Mouse (Mus musculus) limb, embryonic 15.5 days (tissue): Measurements from ENCODE around the gene Rpl29. TPM values are rescaled to one million over a fixed set of nuclear protein-coding genes. Genes with fewer than 3 reads are reported as not detected.

Experiments
- ATAC-seq: fragments of 200-750 bp; cut with Nextera tagmentation; 2 replicates; pipeline ENCODE4 v1.8.0; 2017; ENCODE audit warnings: low read depth, moderate TSS enrichment; ENCODE audit not compliant: insufficient number of reproducible peaks, low FRiP score, low TSS enrichment
- H3K27ac ChIP-seq: fragments of 300-500 bp; sonication (generic); 2 replicates; pipeline ENCODE4 v1.5.1; 2015; ENCODE audit warnings: moderate library complexity, mild to moderate bottlenecking, inconsistent platforms
- H3K27me3 ChIP-seq: fragments of 300-500 bp; sonication (generic); 2 replicates; pipeline ENCODE4 v1.6.1; 2015; ENCODE audit warnings: inconsistent platforms
- H3K36me3 ChIP-seq: fragments of 300-500 bp; sonication (generic); 2 replicates; pipeline ENCODE4 v1.6.1; 2015; ENCODE audit warnings: inconsistent platforms
- H3K4me1 ChIP-seq: fragments of 300-500 bp; sonication (generic); 2 replicates; pipeline ENCODE4 v1.6.1; 2015; ENCODE audit warnings: inconsistent platforms
- H3K4me2 ChIP-seq: fragments of 300-500 bp; sonication (generic); 2 replicates; pipeline ENCODE4 v1.6.1; 2015; ENCODE audit warnings: mild to moderate bottlenecking, inconsistent platforms
- H3K4me3 ChIP-seq: fragments of 300-500 bp; sonication (generic); 2 replicates; pipeline ENCODE4 v1.5.1; 2015; ENCODE audit warnings: mild to moderate bottlenecking, inconsistent platforms
- H3K9ac ChIP-seq: fragments of 300-500 bp; sonication (generic); 2 replicates; pipeline ENCODE4 v1.6.1; 2015; ENCODE audit warnings: inconsistent platforms
- H3K9me3 ChIP-seq: fragments of 300-500 bp; sonication (generic); 2 replicates; pipeline ENCODE4 v1.6.1; 2016; ENCODE audit warnings: inconsistent platforms
- WGBS: fragments of 180-500 bp; shearing (Covaris S2); methylation state at CpG from one replicate; pipeline ENCODE4 v1.1.7; 2015; 5-methylcytosine and 5-hydroxymethylcytosine counted together
- polyA plus RNA-seq: library from polyadenylated mRNA; unstranded; fragments of >200 nt; fragmentation: Nextera tagmentation; extraction: Ambion mirVana; gene quantifications from 2 replicates; pipeline ENCODE4 v1.2.1, GENCODE M21; 2015

Rpl29 gene
- polyA plus RNA-seq, 1 experiment from 2014 or later: 956 TPM

DNA sequence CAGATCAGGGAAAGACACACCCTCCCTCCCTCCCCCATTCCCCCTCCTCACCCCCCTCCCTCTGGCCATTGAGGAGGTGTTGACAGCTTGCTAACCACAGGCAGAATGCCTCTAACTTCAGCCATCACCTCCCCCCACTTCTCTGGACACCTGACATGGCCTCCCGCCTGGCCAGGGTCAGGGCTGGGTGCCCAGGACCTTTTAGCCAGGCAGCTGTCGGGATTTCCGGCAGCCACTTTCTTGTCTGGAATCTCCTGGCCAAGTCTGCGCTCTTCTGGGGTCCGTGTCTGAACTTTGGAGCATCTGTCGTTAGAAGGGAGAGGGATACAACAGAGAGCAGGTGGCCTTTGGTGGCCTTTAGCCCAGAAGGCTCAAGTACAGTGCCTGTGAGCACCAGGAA, 24.0 kb upstream of the Rpl29 start:
- no peak overlapping the region for H3K4me3 ChIP-seq
- 27% methylated on average over 6 of the region's 6 CpGs for WGBS
- peaks cover 20% of the 10 kb centered on the region for H3K4me1 ChIP-seq
- H3K9ac ChIP-seq: no peak overlapping the region
- ATAC-seq: no peak
- H3K27ac ChIP-seq: no peak overlapping the region
- no peaks in the 10 kb centered on the region for H3K27me3 ChIP-seq
- no peaks in the 10 kb centered on the region for H3K36me3 ChIP-seq
- no peaks in the 10 kb centered on the region for H3K9me3 ChIP-seq
- H3K4me2 ChIP-seq: no peak overlapping the region

DNA sequence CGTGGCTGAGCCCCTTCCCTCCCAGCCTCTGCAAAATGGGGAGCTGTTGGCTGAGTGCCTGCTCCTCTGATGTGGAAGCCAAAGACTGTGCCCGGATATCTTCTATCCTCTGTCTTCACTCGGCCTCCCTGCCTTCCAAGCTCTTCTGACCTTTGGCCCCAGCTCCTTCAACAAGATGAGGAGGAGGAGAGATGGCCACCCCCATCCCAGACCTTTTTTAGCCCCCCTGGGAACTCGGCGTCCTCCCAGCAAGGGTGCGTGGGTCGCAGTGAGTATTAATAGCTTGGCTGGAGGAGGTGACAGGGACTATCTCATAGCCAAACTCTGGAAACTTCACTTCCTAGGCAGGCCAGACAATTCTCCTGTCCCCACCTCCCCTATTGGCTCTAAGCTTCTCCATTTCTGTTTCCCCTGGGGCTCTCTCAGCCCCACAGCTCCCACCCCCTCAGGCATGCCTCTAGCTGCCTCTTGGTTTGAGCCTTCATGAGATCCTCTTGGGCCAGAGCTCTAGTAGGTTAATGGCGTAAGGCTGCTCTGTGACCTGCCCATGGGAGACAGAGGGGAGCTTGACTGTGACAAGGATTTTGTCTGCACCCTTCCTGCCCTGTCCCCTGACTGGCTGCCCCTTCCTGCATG, 22.7 kb upstream of the Rpl29 start:
- no peaks in the 10 kb centered on the region for H3K36me3 ChIP-seq
- H3K9ac ChIP-seq: no peak overlapping the region
- no peaks in the 10 kb centered on the region for H3K9me3 ChIP-seq
- peaks cover 26% of the 10 kb centered on the region for H3K4me1 ChIP-seq
- ATAC-seq: no peak
- H3K4me2 ChIP-seq: no peak overlapping the region
- no peak overlapping the region for H3K4me3 ChIP-seq
- no peaks in the 10 kb centered on the region for H3K27me3 ChIP-seq
- WGBS: 48% methylated on average over 8 of the region's 8 CpGs
- no peak overlapping the region for H3K27ac ChIP-seq

DNA sequence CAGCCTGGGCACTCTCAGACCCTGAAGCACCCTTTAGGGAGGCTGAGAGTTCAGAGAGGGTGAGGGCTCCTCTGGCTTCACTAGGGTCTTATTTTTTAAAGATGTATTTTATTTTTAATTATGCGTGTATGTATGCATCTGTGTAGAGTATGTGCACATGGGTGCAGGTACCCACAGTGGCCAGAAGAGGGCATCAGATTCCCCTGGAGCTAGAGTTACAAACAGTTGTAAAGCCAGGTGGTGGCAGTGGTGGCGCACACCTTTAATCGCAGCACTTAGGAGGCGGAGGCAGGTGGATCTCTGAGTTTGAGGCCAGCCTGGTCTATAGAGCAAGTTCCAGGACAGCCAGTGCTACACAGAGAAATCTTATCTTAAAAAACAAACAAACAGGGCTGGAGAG, 20.2 kb upstream of the Rpl29 start:
- no peaks in the 10 kb centered on the region for H3K36me3 ChIP-seq
- no peaks in the 10 kb centered on the region for H3K27me3 ChIP-seq
- H3K4me2 ChIP-seq: no peak overlapping the region
- no peak overlapping the region for H3K4me3 ChIP-seq
- no peak for ATAC-seq
- no peaks in the 10 kb centered on the region for H3K9me3 ChIP-seq
- no peak overlapping the region for H3K9ac ChIP-seq
- WGBS: 95% methylated on average over 4 of the region's 4 CpGs
- H3K4me1 ChIP-seq: peaks cover 21% of the 10 kb centered on the region
- H3K27ac ChIP-seq: no peak overlapping the region

DNA sequence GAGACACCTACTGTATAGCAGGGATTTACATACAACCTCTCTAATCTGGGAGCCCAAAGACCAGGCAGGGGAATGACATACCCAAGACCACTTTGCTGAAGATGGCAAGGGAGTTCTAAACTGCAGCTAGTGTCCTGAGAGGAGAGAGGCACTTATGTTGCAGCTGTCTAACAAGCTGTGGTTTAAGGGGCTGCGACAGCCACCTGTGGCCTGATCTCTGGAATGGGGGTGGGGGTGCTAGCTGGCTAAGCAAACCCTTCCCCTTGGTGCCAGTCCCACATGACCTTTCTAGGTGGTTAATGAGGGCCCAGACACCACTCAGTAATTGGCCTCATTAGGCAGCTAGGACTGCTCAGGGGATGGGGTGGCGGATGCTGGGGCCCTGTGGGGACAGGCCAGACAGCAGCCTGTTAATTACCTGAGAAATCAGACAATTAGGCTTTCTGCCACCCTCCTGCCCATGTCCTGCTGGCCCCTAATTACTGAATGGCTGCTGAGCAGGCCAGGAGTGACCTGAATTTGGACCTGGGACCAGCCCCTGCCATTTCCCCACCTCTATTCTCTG, 19.1 kb upstream of the Rpl29 start:
- Histone ChIP-seq H3K9ac (no peak overlapping the region), H3K27me3 (no peaks in the 10 kb centered on the region), H3K27ac (no peak overlapping the region), H3K4me3 (no peak overlapping the region), H3K36me3 (no peaks in the 10 kb centered on the region), H3K9me3 (no peaks in the 10 kb centered on the region), H3K4me2 (no peak overlapping the region), H3K4me1 (peaks cover 19% of the 10 kb centered on the region)
- 48% methylated on average over 2 of the region's 2 CpGs for WGBS
- ATAC-seq: no peak

DNA sequence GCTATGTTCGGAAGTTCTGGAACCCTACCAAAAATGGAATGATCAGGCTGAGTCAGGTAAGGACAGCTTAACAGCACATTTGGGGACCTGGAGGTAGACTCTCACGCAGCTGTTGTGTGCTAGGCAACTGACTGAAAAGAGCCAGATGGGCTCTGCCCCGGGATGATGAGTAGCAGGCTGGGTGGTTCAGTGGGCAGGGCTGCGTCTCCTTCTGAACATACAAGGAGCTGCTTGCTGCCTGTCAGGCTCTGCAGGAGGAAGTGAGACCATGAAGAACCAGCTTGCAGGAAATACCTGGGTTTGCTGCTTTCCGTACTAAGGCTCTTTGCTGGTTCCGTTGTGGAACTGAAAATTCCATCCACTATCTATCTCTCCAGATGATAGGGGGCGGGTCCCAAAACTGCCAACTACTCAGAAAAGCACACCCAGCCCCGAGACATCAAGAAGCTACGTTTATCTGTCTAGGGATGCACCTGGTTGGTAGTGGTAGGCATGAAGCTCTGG, 18.1 kb upstream of the Rpl29 start:
- H3K27ac ChIP-seq: no peak overlapping the region
- 56% methylated on average over 9 of the region's 9 CpGs for WGBS

DNA sequence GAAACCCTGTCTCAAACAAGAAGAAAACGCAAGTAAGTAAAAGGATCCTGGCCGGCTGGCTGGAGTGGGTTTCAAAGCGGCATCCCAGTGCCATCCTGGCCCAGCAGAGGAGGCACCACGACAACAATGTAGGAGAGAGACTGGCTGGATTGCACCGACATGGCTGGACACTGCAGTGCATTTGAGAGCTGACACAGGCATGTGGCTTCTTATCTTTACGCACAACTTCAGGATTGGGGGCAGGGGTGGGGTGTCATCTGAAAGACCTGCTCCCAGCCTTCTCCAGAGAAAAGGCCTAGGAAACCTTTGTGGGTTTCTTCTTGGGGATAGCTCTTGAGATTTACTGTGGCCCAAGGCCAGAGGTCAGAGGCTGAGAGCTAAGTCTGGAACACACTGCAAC, 17.5 kb upstream of the Rpl29 start:
- Histone ChIP-seq H3K36me3 (no peaks in the 10 kb centered on the region), H3K4me3 (no peak overlapping the region), H3K4me2 (no peak overlapping the region), H3K27ac (no peak overlapping the region), H3K27me3 (no peaks in the 10 kb centered on the region), H3K9me3 (no peaks in the 10 kb centered on the region), H3K4me1 (peaks cover 7% of the 10 kb centered on the region; the same call in 1 of the 2 replicates), H3K9ac (no peak overlapping the region)
- 69% methylated on average over 6 of the region's 6 CpGs for WGBS
- ATAC-seq: no peak

More for the DNA sequence above, 18.1 kb upstream of the Rpl29 start:
- ATAC-seq: no peak
- H3K4me3 ChIP-seq: no peak overlapping the region
- peaks cover 13% of the 10 kb centered on the region for H3K4me1 ChIP-seq
- H3K27me3 ChIP-seq: no peaks in the 10 kb centered on the region
- H3K4me2 ChIP-seq: no peak overlapping the region
- H3K36me3 ChIP-seq: no peaks in the 10 kb centered on the region
- no peak overlapping the region for H3K9ac ChIP-seq
- H3K9me3 ChIP-seq: no peaks in the 10 kb centered on the region

DNA sequence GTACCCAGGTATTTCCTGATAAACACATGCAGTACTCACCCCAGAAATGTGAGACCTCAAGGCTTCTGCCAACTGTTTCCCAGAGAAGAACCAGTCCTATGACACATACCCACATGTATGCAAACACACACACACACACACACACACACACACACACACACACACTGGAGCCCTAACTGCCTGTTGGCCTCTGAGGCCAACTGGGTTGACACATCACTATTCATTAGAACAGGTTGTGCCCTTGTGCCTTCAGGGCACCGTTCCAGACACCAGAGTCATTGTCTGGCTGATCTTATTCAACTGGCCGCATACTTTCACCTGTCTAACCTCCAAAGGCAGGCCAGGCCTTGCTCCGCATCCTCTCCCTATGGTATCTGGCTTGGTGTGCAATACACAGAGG, 17.0 kb upstream of the Rpl29 start:
- 61% methylated on average over 3 of the region's 3 CpGs for WGBS

DNA sequence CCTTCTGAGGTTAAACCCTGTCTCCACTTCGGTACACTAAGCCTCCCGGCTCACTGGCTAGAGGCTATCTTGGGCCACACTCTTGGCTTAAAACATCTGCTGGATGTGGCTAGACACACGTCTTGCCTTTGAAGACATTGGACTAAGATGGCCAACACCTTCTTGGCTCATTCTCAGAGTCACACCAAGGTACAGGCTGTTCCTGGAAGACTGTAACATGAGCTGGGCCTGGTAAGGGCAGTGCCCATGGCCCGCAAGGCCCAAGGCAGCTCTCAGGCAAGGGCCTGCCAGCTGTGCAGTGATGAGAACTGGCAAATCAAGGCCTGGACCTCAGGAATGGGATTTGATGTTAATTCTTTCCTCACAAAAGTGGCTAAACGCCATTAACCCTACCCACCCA, 15.6 kb upstream of the Rpl29 start:
- no peak overlapping the region for H3K4me3 ChIP-seq
- H3K36me3 ChIP-seq: no peaks in the 10 kb centered on the region
- H3K27me3 ChIP-seq: no peaks in the 10 kb centered on the region
- no peak overlapping the region for H3K9ac ChIP-seq
- H3K4me2 ChIP-seq: no peak overlapping the region
- no peaks in the 10 kb centered on the region for H3K9me3 ChIP-seq
- 74% methylated on average over 5 of the region's 5 CpGs for WGBS
- H3K4me1 ChIP-seq: peaks cover 24% of the 10 kb centered on the region
- no peak for ATAC-seq
- no peak overlapping the region for H3K27ac ChIP-seq

More for the DNA sequence above, 17.0 kb upstream of the Rpl29 start:
- Histone ChIP-seq H3K27me3 (no peaks in the 10 kb centered on the region), H3K27ac (no peak overlapping the region), H3K9me3 (no peaks in the 10 kb centered on the region), H3K9ac (no peak overlapping the region), H3K36me3 (no peaks in the 10 kb centered on the region), H3K4me3 (no peak overlapping the region), H3K4me2 (no peak overlapping the region), H3K4me1 (peaks cover 10% of the 10 kb centered on the region)
- ATAC-seq: no peak

DNA sequence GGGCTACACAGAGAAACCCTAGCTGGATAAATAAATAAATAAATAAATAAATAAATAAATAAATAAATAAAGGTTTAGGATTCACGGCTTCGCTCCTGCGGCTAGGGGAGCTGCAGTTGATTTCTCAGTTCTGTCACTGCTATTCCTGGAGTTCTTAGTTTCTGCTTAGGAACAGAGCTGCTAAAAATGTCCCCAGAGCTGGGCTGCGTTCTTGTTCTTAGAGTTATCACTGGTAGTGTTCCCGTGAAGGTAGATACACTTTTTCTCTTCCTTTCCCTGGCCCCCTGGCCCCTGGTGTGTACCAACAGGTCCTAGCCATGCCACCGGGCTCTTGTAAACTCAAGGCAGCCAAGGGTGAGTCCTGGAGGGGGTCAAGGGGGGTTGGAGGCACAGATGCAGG, 12.4 kb upstream of the Rpl29 start:
- H3K9me3 ChIP-seq: no peaks in the 10 kb centered on the region
- no peak overlapping the region for H3K4me2 ChIP-seq
- no peaks in the 10 kb centered on the region for H3K36me3 ChIP-seq
- H3K4me3 ChIP-seq: no peak overlapping the region
- no peak for ATAC-seq
- no peaks in the 10 kb centered on the region for H3K27me3 ChIP-seq
- no peak overlapping the region for H3K27ac ChIP-seq
- WGBS: 81% methylated on average over 6 of the region's 6 CpGs
- no peak overlapping the region for H3K9ac ChIP-seq
- peaks cover 47% of the 10 kb centered on the region for H3K4me1 ChIP-seq

DNA sequence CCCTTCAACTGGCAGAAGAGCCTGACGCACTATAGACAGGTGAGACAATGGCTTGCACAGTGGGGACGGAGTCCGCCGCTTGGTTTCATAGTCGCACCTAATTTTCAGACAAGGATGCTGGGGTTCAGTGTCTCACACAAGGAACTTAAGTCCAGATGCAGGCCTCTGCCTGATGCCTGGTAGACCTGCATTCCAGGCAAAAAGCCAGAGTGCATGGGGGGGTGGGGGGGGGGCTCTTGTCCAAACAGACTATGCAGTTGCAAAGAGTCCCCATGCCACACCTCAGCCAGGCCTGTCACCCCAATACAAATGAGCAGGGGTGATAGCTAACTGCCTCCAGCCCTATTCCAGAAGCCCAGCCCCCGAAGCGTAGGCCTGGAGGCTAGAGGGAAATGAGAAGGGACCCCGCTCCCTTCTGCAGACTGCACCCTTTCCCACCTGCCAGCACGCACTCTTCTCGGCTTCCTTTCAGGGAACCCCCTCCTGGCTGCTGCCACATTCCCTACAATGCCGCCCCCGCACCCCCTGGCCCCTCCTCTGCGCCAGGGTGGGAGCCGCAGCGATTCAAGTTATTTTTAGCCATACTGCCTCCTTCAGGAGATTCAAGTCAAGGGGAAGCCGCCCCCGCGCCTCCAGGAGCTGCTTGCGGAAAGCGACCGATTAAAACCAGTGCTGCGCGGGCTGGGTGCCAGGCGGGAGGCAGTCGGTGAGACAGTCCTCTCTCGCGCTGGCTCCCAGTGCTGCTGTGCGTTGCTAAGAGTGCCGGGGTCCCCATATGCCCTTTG, 11.2 kb upstream of the Rpl29 start:
- Histone ChIP-seq H3K9me3 (no peaks in the 10 kb centered on the region), H3K27ac (peak overlapping the region; percentile 79), H3K27me3 (no peaks in the 10 kb centered on the region), H3K4me1 (peaks cover 50% of the 10 kb centered on the region), H3K4me2 (peak overlapping the region; percentile 57), H3K36me3 (no peaks in the 10 kb centered on the region), H3K4me3 (peak overlapping the region; percentile 30), H3K9ac (peak overlapping the region; percentile 1; the same call in 1 of the 2 replicates)
- ATAC-seq: peak; percentile 41
- WGBS: 9% methylated on average over 29 of the region's 29 CpGs

DNA sequence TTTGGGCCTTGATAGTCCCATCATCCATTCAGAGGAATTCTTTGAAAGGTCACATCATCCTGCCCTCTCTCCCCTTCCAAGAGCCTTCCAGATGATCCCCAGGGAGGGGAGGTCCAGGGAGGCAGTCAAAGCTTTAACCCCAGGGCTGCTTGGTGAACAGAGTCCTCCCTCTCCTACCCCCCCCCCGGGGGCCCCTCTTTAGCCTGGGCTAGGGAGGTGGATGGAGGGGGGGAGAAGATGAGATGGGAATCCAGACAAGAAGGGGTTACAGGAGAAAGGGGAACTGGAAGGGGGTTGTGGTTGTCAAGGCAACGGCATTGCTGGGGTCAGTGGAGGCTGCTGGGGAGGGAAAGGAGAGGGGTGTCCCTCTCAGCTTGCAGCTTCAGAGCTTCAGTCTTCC, 8.6 kb upstream of the Rpl29 start:
- Histone ChIP-seq H3K27ac (peak overlapping the region; percentile 23; the same call in 1 of the 2 replicates), H3K27me3 (no peaks in the 10 kb centered on the region), H3K4me3 (no peak overlapping the region), H3K9me3 (no peaks in the 10 kb centered on the region), H3K4me2 (peak overlapping the region; percentile 14; the same call in 1 of the 2 replicates), H3K4me1 (peaks cover 50% of the 10 kb centered on the region), H3K9ac (no peak overlapping the region), H3K36me3 (no peaks in the 10 kb centered on the region)
- ATAC-seq: no peak
- WGBS: 0% methylated on average over 2 of the region's 2 CpGs
